Mouse (Mus musculus): ENCODE data around the gene Slc25a45. TPM values are rescaled to one million over a fixed set of nuclear protein-coding genes. Genes with fewer than 3 reads are reported as not detected.

The Slc25a45 gene
- polyA plus RNA-seq, 1 experiment from 2014 or later: 2.6 TPM

GRCm38 (mm10) chr19:5842785-5843730, 34.5 kb upstream of the Slc25a45 start:
- no peak overlapping the region for H3K9ac ChIP-seq
- 0 out of 2 replicates have a peak overlapping the region, but pooled peaks have one; percentile 17 for H3K4me3 ChIP-seq
- peaks cover 68% of the 10 kb centered on the region for H3K4me1 ChIP-seq (replicated peaks)
- H3K4me2 ChIP-seq: peak overlapping the region; percentile 66
- H3K36me3 ChIP-seq: no peaks in the 10 kb centered on the region
- 57% methylated on average over 9 of the region's 9 CpGs for WGBS
- H3K9me3 ChIP-seq: no peaks in the 10 kb centered on the region
- H3K27me3 ChIP-seq: no peaks in the 10 kb centered on the region
- H3K27ac ChIP-seq: peak overlapping the region; percentile 36
- ATAC-seq (ENCODE audit: low FRiP score): no peak

- Histone ChIP-seq H3K4me1 (replicated peaks) (peaks cover 78% of the 10 kb centered on the region), H3K27me3 (no peaks in the 10 kb centered on the region), H3K4me2 (peak overlapping the region; percentile 66), H3K9me3 (no peaks in the 10 kb centered on the region), H3K36me3 (no peaks in the 10 kb centered on the region), H3K27ac (peak overlapping the region; percentile 36), H3K4me3 (peak overlapping the region; percentile 17), H3K9ac (peak overlapping the region; percentile 46)
- 80% methylated on average over 30 of the region's 30 CpGs for WGBS
- ATAC-seq (ENCODE audit: low FRiP score): no peak
Measured at GRCm38 (mm10) chr19:5843781-5844691, 33.6 kb upstream of the Slc25a45 start.

- ATAC-seq (ENCODE audit: low FRiP score): no peak
- 77% methylated on average over 12 of the region's 12 CpGs for WGBS
- H3K4me1 ChIP-seq (replicated peaks): peaks cover 86% of the 10 kb centered on the region
Measured at GRCm38 (mm10) chr19:5844831-5845318, 32.7 kb upstream of the Slc25a45 start.

GRCm38 (mm10) chr19:5845319-5846135, 32.1 kb upstream of the Slc25a45 start:
- WGBS: 6% methylated on average over 45 of the region's 45 CpGs

More at GRCm38 (mm10) chr19:5844831-5845318, 32.7 kb upstream of the Slc25a45 start:
- no peaks in the 10 kb centered on the region for H3K9me3 ChIP-seq
- H3K4me3 ChIP-seq: peak overlapping the region; percentile 36
- peak overlapping the region; percentile 98 for H3K27ac ChIP-seq
- H3K9ac ChIP-seq: 0 out of 2 replicates have a peak overlapping the region, but pooled peaks have one; percentile 60
- H3K36me3 ChIP-seq: no peaks in the 10 kb centered on the region
- peak overlapping the region; percentile 66 for H3K4me2 ChIP-seq
- H3K27me3 ChIP-seq: no peaks in the 10 kb centered on the region

GRCm38 (mm10) chr19:5846154-5846553, 31.5 kb upstream of the Slc25a45 start:
- Histone ChIP-seq H3K4me2 (peak overlapping the region; percentile 66), H3K9ac (peak overlapping the region; percentile 72), H3K9me3 (no peaks in the 10 kb centered on the region), H3K27me3 (no peaks in the 10 kb centered on the region), H3K4me1 (replicated peaks) (peaks cover 88% of the 10 kb centered on the region), H3K27ac (peak overlapping the region; percentile 98), H3K4me3 (peak overlapping the region; percentile 36), H3K36me3 (no peaks in the 10 kb centered on the region)
- peak; percentile 36 for ATAC-seq (ENCODE audit: low FRiP score)
- under 1% methylated on average over 7 of the region's 7 CpGs for WGBS

More at GRCm38 (mm10) chr19:5845319-5846135, 32.1 kb upstream of the Slc25a45 start:
- peak overlapping the region; percentile 72 for H3K9ac ChIP-seq
- H3K4me3 ChIP-seq: peak overlapping the region; percentile 36
- peak overlapping the region; percentile 66 for H3K4me2 ChIP-seq
- no peaks in the 10 kb centered on the region for H3K36me3 ChIP-seq
- no peaks in the 10 kb centered on the region for H3K9me3 ChIP-seq
- H3K4me1 ChIP-seq (replicated peaks): peaks cover 91% of the 10 kb centered on the region
- no peaks in the 10 kb centered on the region for H3K27me3 ChIP-seq
- ATAC-seq (ENCODE audit: low FRiP score): peak; percentile 52
- peak overlapping the region; percentile 98 for H3K27ac ChIP-seq

GRCm38 (mm10) chr19:5846557-5847305, 30.9 kb upstream of the Slc25a45 start:
- Histone ChIP-seq H3K36me3 (peaks cover 3% of the 10 kb centered on the region), H3K9ac (peak overlapping the region; percentile 72), H3K27ac (peak overlapping the region; percentile 98), H3K4me1 (replicated peaks) (peaks cover 88% of the 10 kb centered on the region), H3K9me3 (no peaks in the 10 kb centered on the region), H3K4me3 (peak overlapping the region; percentile 36), H3K27me3 (no peaks in the 10 kb centered on the region), H3K4me2 (peak overlapping the region; percentile 66)
- WGBS: 2% methylated on average over 16 of the region's 16 CpGs
- peak; percentile 77 for ATAC-seq (ENCODE audit: low FRiP score)

- WGBS: 38% methylated on average over 4 of the region's 4 CpGs
- H3K36me3 ChIP-seq: peaks cover 9% of the 10 kb centered on the region
- H3K4me2 ChIP-seq: peak overlapping the region; percentile 66
- H3K9me3 ChIP-seq: no peaks in the 10 kb centered on the region
- no peaks in the 10 kb centered on the region for H3K27me3 ChIP-seq
- ATAC-seq (ENCODE audit: low FRiP score): no peak
- peaks cover 83% of the 10 kb centered on the region for H3K4me1 ChIP-seq (replicated peaks)
- peak overlapping the region; percentile 72 for H3K9ac ChIP-seq
- H3K27ac ChIP-seq: peak overlapping the region; percentile 98
- H3K4me3 ChIP-seq: peak overlapping the region; percentile 36; the same call in 1 of the 2 replicates
Measured at GRCm38 (mm10) chr19:5847306-5847796, 30.3 kb upstream of the Slc25a45 start.

GRCm38 (mm10) chr19:5848032-5848825, 29.4 kb upstream of the Slc25a45 start:
- H3K4me3 ChIP-seq: peak overlapping the region; percentile 7; the same call in 1 of the 2 replicates
- peak overlapping the region; percentile 98 for H3K27ac ChIP-seq
- ATAC-seq (ENCODE audit: low FRiP score): no peak
- peak overlapping the region; percentile 72 for H3K9ac ChIP-seq
- H3K4me1 ChIP-seq (replicated peaks): peaks cover 74% of the 10 kb centered on the region
- peaks cover 18% of the 10 kb centered on the region for H3K36me3 ChIP-seq
- WGBS: 59% methylated on average over 14 of the region's 14 CpGs
- no peaks in the 10 kb centered on the region for H3K27me3 ChIP-seq
- peak overlapping the region; percentile 66; the same call in 1 of the 2 replicates for H3K4me2 ChIP-seq
- H3K9me3 ChIP-seq: no peaks in the 10 kb centered on the region

GRCm38 (mm10) chr19:5848826-5849672, 28.6 kb upstream of the Slc25a45 start:
- ATAC-seq (ENCODE audit: low FRiP score): no peak
- H3K4me2 ChIP-seq: peak overlapping the region; percentile 66; the same call in 1 of the 2 replicates
- peak overlapping the region; percentile 72 for H3K9ac ChIP-seq
- no peaks in the 10 kb centered on the region for H3K27me3 ChIP-seq
- H3K27ac ChIP-seq: peak overlapping the region; percentile 98
- H3K4me1 ChIP-seq (replicated peaks): peaks cover 66% of the 10 kb centered on the region
- no peak overlapping the region for H3K4me3 ChIP-seq
- WGBS: 43% methylated on average over 13 of the region's 13 CpGs
- H3K36me3 ChIP-seq: peaks cover 18% of the 10 kb centered on the region
- no peaks in the 10 kb centered on the region for H3K9me3 ChIP-seq
